ENCODE assay signal across 8 mouse cellular contexts in genomic region chr5:24908141-24908819, GRCm38 (mm10).
DNase-seq lines count a peak whose midpoint lies in the region; ATAC-seq lines count a peak whose summit lies in the region.

No protein-coding gene starts in this region.

- peaks cover 15% of the 10 kb centered on the region for H3K4me1 ChIP-seq in hindbrain, embryonic 16.5 days (ENCODE audit: control insufficient read depth, insufficient read depth, low read depth, low read length)

- H3K4me3 ChIP-seq in hindbrain, embryonic 16.5 days (ENCODE audit: low read length), result peak overlapping the region; percentile 93

- no peaks in the 10 kb centered on the region; the same call in 1 of the 2 replicates for H3K36me3 ChIP-seq in hindbrain, embryonic 16.5 days (ENCODE audit: control insufficient read depth, insufficient read depth, low read length)

- ATAC-seq in hindbrain, embryonic 16.5 days, result peak; percentile 96
- ATAC-seq in megakaryocyte progenitor cell, adult 5-6 weeks (replicated peaks; ENCODE audit: poor library complexity), result peak; percentile 72

- no peaks in the 10 kb centered on the region for H3K9me3 ChIP-seq in hindbrain, embryonic 16.5 days (ENCODE audit: control insufficient read depth, low read length)

- H3K9ac ChIP-seq in hindbrain, embryonic 16.5 days (ENCODE audit: low read depth, low read length), result peak overlapping the region; percentile 97

- H3K4me2 ChIP-seq in hindbrain, embryonic 16.5 days (ENCODE audit: low read length), result peak overlapping the region; percentile 65

- no peaks in the 10 kb centered on the region for H3K27me3 ChIP-seq in hindbrain, embryonic 16.5 days (replicated peaks; ENCODE audit: control insufficient read depth, insufficient read depth, low read length)

- under 1% methylated on average over 39 of the region's 87 CpGs for WGBS in hindbrain, embryonic 16.5 days

- peak overlapping the region; percentile 98 for H3K27ac ChIP-seq in hindbrain, embryonic 16.5 days (ENCODE audit: low read depth, low read length)

- DNase-seq in WW6 (ENCODE audit: low read depth, low spot score), result peak; percentile 67
- peak; percentile 93 to 96 for DNase-seq in cerebellum, postnatal 14 days
- DNase-seq in gastrocnemius, adult 18-20 months (ENCODE audit: low spot score), result peak; percentile 75
- peak; percentile 77 to 90 for DNase-seq in left cerebral cortex, adult 8-10 months (ENCODE audit: low spot score in 2 of 2)
- peak; percentile 88 for DNase-seq in right cerebral cortex, postnatal 14 days
- peak; percentile 81 for DNase-seq in urinary bladder, postnatal 25 days (ENCODE audit: low spot score)

Comparison
In these comparisons a context has a peak if more than half of its experiments do, and no peak if none do; other contexts are left out.
1. Peak in every context shown above with its lines: DNase-seq, ATAC-seq, H3K4me3 ChIP-seq and H3K27ac ChIP-seq.